Mouse (Mus musculus) midbrain, embryonic 12.5 days (tissue): ENCODE measurements around the gene Rmdn2. TPM values are rescaled to one million over a fixed set of nuclear protein-coding genes. Genes with fewer than 3 reads are reported as not detected.

ENCODE experiments used
- ATAC-seq: fragments of 200-750 bp; cut with Nextera tagmentation; 2 replicates; pipeline ENCODE4 v1.8.0; 2017; ENCODE audit warnings: low read depth, moderate TSS enrichment, moderate library complexity; ENCODE audit not compliant: low FRiP score
- H3K27ac ChIP-seq: fragments of 300-500 bp; sonication (generic); replicated peaks from 2 replicates; pipeline ENCODE4 v1.5.1; 2016; ENCODE audit warnings: mild to moderate bottlenecking
- H3K27me3 ChIP-seq: fragments of 300-500 bp; sonication (generic); 2 replicates; pipeline ENCODE4 v1.6.1; 2016; ENCODE audit warnings: mild to moderate bottlenecking
- H3K36me3 ChIP-seq: fragments of 300-500 bp; sonication (generic); 2 replicates; pipeline ENCODE4 v1.6.1; 2016
- H3K4me1 ChIP-seq: fragments of 300-500 bp; sonication (generic); 2 replicates; pipeline ENCODE4 v1.6.1; 2016
- H3K4me2 ChIP-seq: fragments of 300-500 bp; sonication (generic); replicated peaks from 2 replicates; pipeline ENCODE4 v1.6.1; 2016; ENCODE audit warnings: mild to moderate bottlenecking, moderate library complexity
- H3K4me3 ChIP-seq: fragments of 300-500 bp; sonication (generic); 2 replicates; pipeline ENCODE4 v1.5.1; 2016; ENCODE audit warnings: mild to moderate bottlenecking
- H3K9ac ChIP-seq: fragments of 300-500 bp; sonication (generic); replicated peaks from 2 replicates; pipeline ENCODE4 v1.6.1; 2016; ENCODE audit warnings: mild to moderate bottlenecking, moderate library complexity
- H3K9me3 ChIP-seq: fragments of 300-500 bp; sonication (generic); 2 replicates; pipeline ENCODE4 v1.6.1; 2016; ENCODE audit warnings: mild to moderate bottlenecking
- WGBS: fragments of 180-500 bp; shearing (Covaris S2); methylation state at CpG from one replicate; pipeline ENCODE4 v1.1.7; 2016; 5-methylcytosine and 5-hydroxymethylcytosine counted together
- polyA plus RNA-seq: library from polyadenylated mRNA; unstranded; fragments of >200 nt; fragmentation: Nextera tagmentation; extraction: Ambion mirVana; gene quantifications from 2 replicates; pipeline ENCODE4 v1.2.1, GENCODE M21; 2016

Gene Rmdn2
- polyA plus RNA-seq, 1 experiment from 2014 or later, result 6.3 TPM

GRCm38 (mm10) chr17:79711944-79712343, 100.3 kb downstream of the Rmdn2 start:
- no peaks in the 10 kb centered on the region for H3K9me3 ChIP-seq
- no peaks in the 10 kb centered on the region for H3K36me3 ChIP-seq
- no peak overlapping the region for H3K9ac ChIP-seq
- ATAC-seq, result no peak
- H3K4me3 ChIP-seq, result no peak overlapping the region
- no peak overlapping the region for H3K27ac ChIP-seq
- peaks cover 23% of the 10 kb centered on the region for H3K4me1 ChIP-seq
- H3K27me3 ChIP-seq, result peaks cover 57% of the 10 kb centered on the region
- H3K4me2 ChIP-seq, result no peak overlapping the region
- whole genome bisulfite sequencing, result 5% methylated on average over 6 of the region's 6 CpGs

GRCm38 (mm10) chr17:79712536-79712935, 100.9 kb downstream of the Rmdn2 start:
- Histone ChIP-seq H3K27ac (no peak overlapping the region), H3K4me3 (no peak overlapping the region), H3K27me3 (peaks cover 63% of the 10 kb centered on the region), H3K9ac (no peak overlapping the region), H3K36me3 (no peaks in the 10 kb centered on the region), H3K4me1 (peaks cover 23% of the 10 kb centered on the region), H3K4me2 (no peak overlapping the region), H3K9me3 (no peaks in the 10 kb centered on the region)
- WGBS, result 2% methylated on average over 9 of the region's 9 CpGs
- ATAC-seq, result no peak

GRCm38 (mm10) chr17:79713276-79713642, 101.6 kb downstream of the Rmdn2 start:
- H3K27me3 ChIP-seq, result peaks cover 68% of the 10 kb centered on the region
- no peaks in the 10 kb centered on the region for H3K9me3 ChIP-seq
- peak overlapping the region; percentile 48 for H3K4me3 ChIP-seq
- no peak for ATAC-seq
- peak overlapping the region; percentile 85 for H3K4me2 ChIP-seq
- H3K4me1 ChIP-seq, result peaks cover 23% of the 10 kb centered on the region
- WGBS, result under 1% methylated on average over 24 of the region's 24 CpGs
- H3K27ac ChIP-seq, result no peak overlapping the region
- H3K9ac ChIP-seq, result peak overlapping the region; percentile 13; the same call in 1 of the 2 replicates
- no peaks in the 10 kb centered on the region for H3K36me3 ChIP-seq

- under 1% methylated on average over 63 of the region's 63 CpGs for WGBS
- no peaks in the 10 kb centered on the region for H3K36me3 ChIP-seq
- ATAC-seq, result peak; percentile 32
- H3K27me3 ChIP-seq, result peaks cover 68% of the 10 kb centered on the region
- peak overlapping the region; percentile 13; the same call in 1 of the 2 replicates for H3K9ac ChIP-seq
- no peaks in the 10 kb centered on the region for H3K9me3 ChIP-seq
- H3K27ac ChIP-seq, result no peak overlapping the region
- H3K4me2 ChIP-seq, result peak overlapping the region; percentile 85
- peaks cover 23% of the 10 kb centered on the region for H3K4me1 ChIP-seq
- H3K4me3 ChIP-seq, result peak overlapping the region; percentile 48
These were observed 102.1 kb downstream of the Rmdn2 start for GRCm38 (mm10) chr17:79713643-79714367.

- peak overlapping the region; percentile 48 for H3K4me3 ChIP-seq
- H3K36me3 ChIP-seq, result no peaks in the 10 kb centered on the region
- ATAC-seq, result no peak
- WGBS, result under 1% methylated on average over 16 of the region's 16 CpGs
- H3K4me1 ChIP-seq, result peaks cover 23% of the 10 kb centered on the region
- peak overlapping the region; percentile 85 for H3K4me2 ChIP-seq
- H3K9me3 ChIP-seq, result no peaks in the 10 kb centered on the region
- no peak overlapping the region for H3K27ac ChIP-seq
- H3K9ac ChIP-seq, result no peak overlapping the region
- peaks cover 68% of the 10 kb centered on the region for H3K27me3 ChIP-seq
These were observed 102.8 kb downstream of the Rmdn2 start for GRCm38 (mm10) chr17:79714368-79714895.

GRCm38 (mm10) chr17:79714931-79715637, 103.4 kb downstream of the Rmdn2 start, which contains the start of gene Cyp1b1:
Gene Cyp1b1, minus strand, starts transcription at chr17:79715061.
- no peaks in the 10 kb centered on the region for H3K36me3 ChIP-seq
- H3K27ac ChIP-seq, result no peak within 1 kb of the TSS
- WGBS, result under 1% methylated on average over 31 of the region's 31 CpGs

GRCm38 (mm10) chr17:79715649-79716143, 104.0 kb downstream of the Rmdn2 start:
- no peak overlapping the region for H3K27ac ChIP-seq

More at GRCm38 (mm10) chr17:79714931-79715637, 103.4 kb downstream of the Rmdn2 start, which contains the start of gene Cyp1b1:
- H3K4me2 ChIP-seq, result peak within 1 kb of the TSS; percentile 85
- peaks cover 23% of the 10 kb centered on the region for H3K4me1 ChIP-seq
- peak; percentile 48 for ATAC-seq
- no peaks in the 10 kb centered on the region for H3K9me3 ChIP-seq
- peaks cover 64% of the 10 kb centered on the region for H3K27me3 ChIP-seq
- peak within 1 kb of the TSS; percentile 48 for H3K4me3 ChIP-seq
- peak within 1 kb of the TSS; percentile 52 for H3K9ac ChIP-seq

GRCm38 (mm10) chr17:79720681-79721080, 109.0 kb downstream of the Rmdn2 start:
- WGBS, result 71% methylated on average over 7 of the region's 7 CpGs
- peaks cover 19% of the 10 kb centered on the region for H3K27me3 ChIP-seq
- ATAC-seq, result no peak
- H3K27ac ChIP-seq, result no peak overlapping the region
- H3K9me3 ChIP-seq, result no peaks in the 10 kb centered on the region
- no peak overlapping the region for H3K4me2 ChIP-seq
- H3K4me1 ChIP-seq, result no peaks in the 10 kb centered on the region
- H3K36me3 ChIP-seq, result no peaks in the 10 kb centered on the region
- no peak overlapping the region for H3K9ac ChIP-seq
- H3K4me3 ChIP-seq, result no peak overlapping the region

More at GRCm38 (mm10) chr17:79715649-79716143, 104.0 kb downstream of the Rmdn2 start:
- WGBS, result under 1% methylated on average over 37 of the region's 42 CpGs
- H3K4me3 ChIP-seq, result peak overlapping the region; percentile 48
- peak overlapping the region; percentile 85 for H3K4me2 ChIP-seq
- peaks cover 58% of the 10 kb centered on the region for H3K27me3 ChIP-seq
- H3K9ac ChIP-seq, result peak overlapping the region; percentile 52
- H3K9me3 ChIP-seq, result no peaks in the 10 kb centered on the region
- H3K4me1 ChIP-seq, result peaks cover 23% of the 10 kb centered on the region
- ATAC-seq, result peak; percentile 91
- H3K36me3 ChIP-seq, result no peaks in the 10 kb centered on the region

GRCm38 (mm10) chr17:79726613-79727012, 115.0 kb downstream of the Rmdn2 start:
- Histone ChIP-seq H3K9ac (no peak overlapping the region), H3K4me2 (no peak overlapping the region), H3K4me3 (no peak overlapping the region), H3K27ac (no peak overlapping the region), H3K9me3 (no peaks in the 10 kb centered on the region), H3K36me3 (no peaks in the 10 kb centered on the region), H3K4me1 (0 out of 2 replicates have a peak, but pooled peaks cover 6% of the 10 kb centered on the region), H3K27me3 (peaks cover 22% of the 10 kb centered on the region)
- no peak for ATAC-seq
- 85% methylated on average over 5 of the region's 5 CpGs for whole genome bisulfite sequencing

GRCm38 (mm10) chr17:79728053-79728584, 116.5 kb downstream of the Rmdn2 start:
- no peak overlapping the region for H3K4me3 ChIP-seq
- no peak overlapping the region for H3K9ac ChIP-seq
- H3K36me3 ChIP-seq, result no peaks in the 10 kb centered on the region
- H3K27ac ChIP-seq, result no peak overlapping the region
- peaks cover 27% of the 10 kb centered on the region for H3K27me3 ChIP-seq
- H3K4me2 ChIP-seq, result no peak overlapping the region; the same call in 1 of the 2 replicates
- ATAC-seq, result no peak
- 33% methylated on average over 14 of the region's 14 CpGs for WGBS
- peaks cover 13% of the 10 kb centered on the region for H3K4me1 ChIP-seq
- H3K9me3 ChIP-seq, result no peaks in the 10 kb centered on the region

GRCm38 (mm10) chr17:79728585-79729503, 117.2 kb downstream of the Rmdn2 start:
- ATAC-seq, result no peak
- no peaks in the 10 kb centered on the region for H3K36me3 ChIP-seq
- no peak overlapping the region; the same call in 1 of the 2 replicates for H3K4me2 ChIP-seq
- no peak overlapping the region for H3K27ac ChIP-seq
- no peak overlapping the region for H3K4me3 ChIP-seq
- peaks cover 27% of the 10 kb centered on the region for H3K27me3 ChIP-seq
- no peak overlapping the region for H3K9ac ChIP-seq
- no peaks in the 10 kb centered on the region for H3K9me3 ChIP-seq
- 36% methylated on average over 16 of the region's 16 CpGs for WGBS
- H3K4me1 ChIP-seq, result peaks cover 13% of the 10 kb centered on the region
